Mouse (Mus musculus) neural tube, embryonic 14.5 days (tissue): ENCODE measurements at regions not wholly inside any gene's neighbourhood (a gene's known extent, or its start where the extent isn't known, plus 50 kb on each side); places are given as distances from the start of the nearest gene placed in this dataset.

Experiments
- ATAC-seq: fragments of 200-750 bp; cut with Nextera tagmentation; 2 replicates; pipeline ENCODE4 v1.8.0; 2017; ENCODE audit warnings: low read depth, mild to moderate bottlenecking, moderate TSS enrichment, moderate library complexity
- H3K27ac ChIP-seq: fragments of 300-500 bp; sonication (generic); 2 replicates; pipeline ENCODE4 v1.5.1; 2014; ENCODE audit warnings: low read depth, mild to moderate bottlenecking, control low read depth, low read length, moderate library complexity, mixed read lengths
- H3K27me3 ChIP-seq: fragments of 300-500 bp; sonication (generic); 2 replicates; pipeline ENCODE4 v1.6.1; 2014; ENCODE audit warnings: low read length; ENCODE audit not compliant: control insufficient read depth, insufficient read depth
- H3K36me3 ChIP-seq: fragments of 300-500 bp; sonication (generic); 2 replicates; pipeline ENCODE4 v1.6.1; 2014; ENCODE audit warnings: low read length, mixed read lengths; ENCODE audit not compliant: control insufficient read depth, insufficient read depth
- H3K4me1 ChIP-seq: fragments of 300-500 bp; sonication (generic); 2 replicates; pipeline ENCODE4 v1.6.1; 2014; ENCODE audit warnings: low read length; ENCODE audit not compliant: control insufficient read depth, insufficient read depth
- H3K4me2 ChIP-seq: fragments of 300-500 bp; sonication (generic); 2 replicates; pipeline ENCODE4 v1.6.1; 2014; ENCODE audit warnings: mild to moderate bottlenecking, low read depth, low read length, control low read depth
- H3K4me3 ChIP-seq: fragments of 300-500 bp; sonication (generic); 2 replicates; pipeline ENCODE4 v1.5.1; 2014; ENCODE audit warnings: low read depth, low read length, control low read depth, mixed read lengths
- H3K9ac ChIP-seq: fragments of 300-500 bp; sonication (generic); replicated peaks from 2 replicates; pipeline ENCODE4 v1.6.1; 2014; ENCODE audit warnings: low read depth, mild to moderate bottlenecking, control low read depth, low read length, mixed read lengths
- H3K9me3 ChIP-seq: fragments of 300-500 bp; sonication (generic); 2 replicates; pipeline ENCODE4 v1.6.1; 2016; ENCODE audit warnings: low read length; ENCODE audit not compliant: control insufficient read depth
- WGBS: fragments of 180-500 bp; shearing (Covaris S2); extraction: QIAGEN DNeasy Blood & Tissue Kit; methylation state at CpG from one replicate; pipeline ENCODE4 v1.1.7; 2014; 5-methylcytosine and 5-hydroxymethylcytosine counted together

DNA sequence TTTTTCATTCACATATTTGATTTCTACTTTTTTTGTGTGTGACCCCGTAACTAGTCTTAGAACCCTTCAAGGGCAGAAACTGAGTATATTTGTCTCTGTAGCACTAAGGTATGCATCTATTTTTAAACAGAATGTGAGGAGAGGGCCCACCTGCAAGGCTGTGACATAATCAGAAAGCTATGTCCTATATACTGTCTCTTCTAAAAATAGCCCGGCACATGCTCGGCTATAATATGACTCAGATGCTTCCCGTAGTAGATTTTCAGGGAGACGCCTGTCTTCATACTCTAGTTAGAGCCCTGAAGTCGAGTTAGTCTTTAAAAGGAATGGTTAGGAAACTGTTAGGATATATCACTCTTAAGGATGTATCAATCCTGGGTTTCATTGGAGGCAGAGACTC, 61.0 kb upstream of the Prickle1 start:
- Histone ChIP-seq H3K4me2 (no peak overlapping the region), H3K4me3 (no peak overlapping the region), H3K9me3 (no peaks in the 10 kb centered on the region), H3K4me1 (no peaks in the 10 kb centered on the region), H3K9ac (no peak overlapping the region), H3K36me3 (no peaks in the 10 kb centered on the region), H3K27ac (no peak overlapping the region), H3K27me3 (no peaks in the 10 kb centered on the region)
- no peak for ATAC-seq
- WGBS: 84% methylated on average over 6 of the region's 6 CpGs

DNA sequence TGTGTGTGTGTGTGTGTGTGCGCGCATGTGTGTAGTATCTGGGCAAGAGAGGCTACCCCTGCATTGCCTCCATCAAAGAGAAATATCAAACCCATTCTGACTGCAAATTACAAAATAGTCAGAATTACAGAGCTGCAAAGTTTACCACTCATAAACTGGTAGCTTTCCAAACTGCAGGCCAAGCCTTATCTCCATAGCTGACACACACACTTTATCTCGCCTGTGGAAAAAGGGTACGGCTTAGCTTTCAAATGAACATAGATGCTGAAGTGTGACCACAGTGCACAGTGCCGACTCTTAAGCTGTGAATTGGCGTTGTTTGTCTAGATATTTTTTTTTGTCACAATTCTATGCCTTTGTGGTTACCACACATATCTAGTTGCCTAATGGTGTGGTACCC, 60.1 kb upstream of the Prickle1 start:
- no peak for ATAC-seq
- Histone ChIP-seq H3K27me3 (no peaks in the 10 kb centered on the region), H3K4me1 (no peaks in the 10 kb centered on the region), H3K36me3 (no peaks in the 10 kb centered on the region), H3K27ac (no peak overlapping the region), H3K4me2 (no peak overlapping the region), H3K9ac (no peak overlapping the region), H3K9me3 (no peaks in the 10 kb centered on the region), H3K4me3 (no peak overlapping the region)
- WGBS: 98% methylated on average over 6 of the region's 6 CpGs

DNA sequence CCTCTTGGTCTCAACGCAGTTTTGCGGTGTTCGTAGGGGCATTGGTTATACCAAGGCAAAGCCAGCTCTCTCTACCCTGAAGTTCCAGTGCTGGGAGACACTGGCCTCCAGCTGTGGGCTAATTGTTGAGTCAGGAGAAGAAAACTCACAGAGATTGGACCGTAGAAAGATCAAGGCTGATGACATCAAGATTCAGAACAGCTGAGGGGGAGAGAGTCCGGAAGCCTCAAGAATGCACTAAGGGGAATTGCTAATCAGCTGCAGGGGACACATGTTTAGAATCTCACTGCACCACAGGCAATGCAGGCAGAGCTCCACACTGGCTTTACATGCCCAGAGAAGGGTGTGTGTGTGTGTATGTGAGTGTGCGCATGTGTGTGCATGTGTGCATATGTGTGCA, 59.6 kb upstream of the Prickle1 start:
- Histone ChIP-seq H3K36me3 (no peaks in the 10 kb centered on the region), H3K4me3 (no peak overlapping the region), H3K27me3 (no peaks in the 10 kb centered on the region), H3K27ac (no peak overlapping the region), H3K4me1 (no peaks in the 10 kb centered on the region), H3K4me2 (no peak overlapping the region), H3K9me3 (no peaks in the 10 kb centered on the region), H3K9ac (no peak overlapping the region)
- ATAC-seq: no peak
- 93% methylated on average over 6 of the region's 6 CpGs for WGBS

DNA sequence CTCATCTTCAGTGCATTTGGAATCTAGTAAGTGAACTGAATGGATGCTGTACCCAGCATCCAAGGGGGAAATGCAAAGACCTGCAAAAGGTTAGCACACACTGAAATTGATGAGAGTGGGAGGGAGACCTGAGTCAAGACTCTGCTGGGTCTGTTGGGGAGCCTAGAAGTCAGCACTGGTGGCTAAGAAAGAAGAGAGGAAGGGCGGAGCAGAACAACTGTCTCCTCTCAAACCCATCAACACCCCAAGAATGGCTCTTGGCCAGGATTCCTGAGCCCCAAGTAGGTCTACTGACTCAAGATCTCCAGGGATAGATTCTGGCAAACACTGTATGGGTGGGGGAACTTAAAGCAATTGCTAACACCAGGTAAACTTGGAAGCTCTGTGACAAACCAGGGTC, 57.7 kb upstream of the Prickle1 start:
- Histone ChIP-seq H3K4me3 (no peak overlapping the region), H3K9me3 (no peaks in the 10 kb centered on the region), H3K4me2 (no peak overlapping the region), H3K27ac (no peak overlapping the region), H3K27me3 (no peaks in the 10 kb centered on the region), H3K9ac (no peak overlapping the region), H3K4me1 (no peaks in the 10 kb centered on the region), H3K36me3 (no peaks in the 10 kb centered on the region)
- WGBS: 95% methylated on average over 1 of the region's 1 CpGs
- no peak for ATAC-seq

DNA sequence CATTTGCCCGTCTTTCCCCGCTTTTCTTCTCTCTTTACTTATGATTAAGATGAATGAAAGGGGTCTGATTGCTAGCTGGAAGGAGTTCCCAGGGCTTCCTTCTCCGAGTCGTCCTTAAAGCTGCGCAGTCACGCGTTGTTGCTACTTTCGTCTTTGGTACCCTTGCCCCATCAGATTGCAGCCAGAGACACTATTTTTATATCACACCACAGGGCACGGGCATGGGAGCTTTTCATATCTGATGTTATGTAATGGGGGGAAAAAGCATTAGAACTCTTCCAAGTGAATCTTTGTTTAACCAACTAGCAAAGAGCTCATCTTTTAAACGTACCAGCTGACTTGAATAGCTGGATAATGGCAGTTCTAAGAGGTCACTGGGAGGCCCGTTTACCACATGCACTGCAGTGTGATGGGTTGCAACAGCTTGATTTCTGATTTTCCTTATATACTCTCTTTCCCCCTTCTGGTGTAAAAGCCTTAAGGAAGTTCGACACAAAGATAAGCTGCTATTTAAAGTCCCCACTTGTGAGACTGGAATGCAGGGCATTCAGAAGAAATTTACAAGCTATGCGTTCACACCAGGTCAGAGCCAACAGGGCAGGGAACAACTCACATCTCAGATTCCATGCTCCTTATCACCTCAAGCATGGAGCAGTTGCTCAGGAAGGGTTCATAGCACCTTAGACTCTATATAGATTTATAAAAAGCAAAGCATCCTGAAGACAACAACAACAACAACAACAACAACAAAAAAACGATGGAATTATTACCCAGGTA, 55.5 kb upstream of the Prickle1 start:
- Histone ChIP-seq H3K9ac (no peak overlapping the region), H3K9me3 (no peaks in the 10 kb centered on the region), H3K4me3 (no peak overlapping the region), H3K36me3 (no peaks in the 10 kb centered on the region), H3K27me3 (no peaks in the 10 kb centered on the region), H3K4me1 (no peaks in the 10 kb centered on the region), H3K27ac (no peak overlapping the region), H3K4me2 (no peak overlapping the region)
- 73% methylated on average over 14 of the region's 14 CpGs for WGBS
- ATAC-seq: no peak

DNA sequence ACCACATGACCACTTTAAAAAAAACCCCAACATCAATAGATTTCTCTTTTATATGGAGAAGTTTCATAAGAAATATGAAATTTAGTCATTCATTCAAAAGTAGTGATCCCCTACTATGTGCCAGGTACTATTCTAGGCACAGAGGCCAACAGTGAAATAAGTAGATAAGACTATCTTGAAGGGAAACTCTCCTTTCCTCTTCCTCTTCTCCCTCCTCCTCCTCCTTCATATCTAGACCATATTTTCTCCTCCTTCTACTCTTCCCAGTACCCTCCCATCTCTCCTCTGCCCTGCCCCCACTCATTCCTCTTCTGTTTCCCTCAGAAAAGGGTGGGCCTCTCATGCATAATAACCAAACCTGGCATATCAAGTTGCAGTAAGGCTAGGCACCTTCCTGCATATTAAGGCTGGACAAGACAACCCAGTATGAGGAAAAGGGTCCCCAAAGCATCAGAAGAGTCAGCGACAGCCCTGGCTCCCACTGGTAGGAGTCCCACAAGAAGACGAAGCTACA, 54.4 kb upstream of the Prickle1 start:
- H3K9me3 ChIP-seq: no peaks in the 10 kb centered on the region
- no peak overlapping the region for H3K4me2 ChIP-seq
- no peak overlapping the region for H3K27ac ChIP-seq
- no peak for ATAC-seq
- H3K9ac ChIP-seq: no peak overlapping the region
- no peaks in the 10 kb centered on the region for H3K4me1 ChIP-seq
- no peaks in the 10 kb centered on the region for H3K36me3 ChIP-seq
- H3K27me3 ChIP-seq: no peaks in the 10 kb centered on the region
- no peak overlapping the region for H3K4me3 ChIP-seq
- 93% methylated on average over 2 of the region's 2 CpGs for WGBS

DNA sequence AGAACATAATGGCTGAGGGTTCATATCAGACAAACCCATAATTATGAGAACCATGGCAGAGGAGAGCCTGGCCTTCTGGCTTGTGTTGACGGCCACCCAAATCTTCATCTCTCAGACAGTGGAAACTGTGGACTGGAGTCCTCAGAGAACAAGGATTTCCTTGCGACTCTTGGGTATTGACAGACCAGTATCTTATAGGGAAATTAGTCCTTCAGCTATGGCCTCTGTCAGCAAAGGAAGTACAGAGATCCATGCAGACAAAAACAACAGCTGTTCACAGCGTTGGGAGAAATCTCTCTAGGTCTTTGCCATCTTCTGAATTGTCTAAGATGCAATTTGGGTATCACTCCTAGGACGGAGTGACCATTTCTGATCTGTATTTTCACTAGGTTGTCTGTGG, 53.0 kb upstream of the Prickle1 start:
- Histone ChIP-seq H3K36me3 (no peaks in the 10 kb centered on the region), H3K9me3 (no peaks in the 10 kb centered on the region), H3K9ac (no peak overlapping the region), H3K4me2 (no peak overlapping the region), H3K4me1 (no peaks in the 10 kb centered on the region), H3K27me3 (no peaks in the 10 kb centered on the region), H3K27ac (no peak overlapping the region), H3K4me3 (no peak overlapping the region)
- WGBS: 89% methylated on average over 4 of the region's 4 CpGs
- no peak for ATAC-seq

DNA sequence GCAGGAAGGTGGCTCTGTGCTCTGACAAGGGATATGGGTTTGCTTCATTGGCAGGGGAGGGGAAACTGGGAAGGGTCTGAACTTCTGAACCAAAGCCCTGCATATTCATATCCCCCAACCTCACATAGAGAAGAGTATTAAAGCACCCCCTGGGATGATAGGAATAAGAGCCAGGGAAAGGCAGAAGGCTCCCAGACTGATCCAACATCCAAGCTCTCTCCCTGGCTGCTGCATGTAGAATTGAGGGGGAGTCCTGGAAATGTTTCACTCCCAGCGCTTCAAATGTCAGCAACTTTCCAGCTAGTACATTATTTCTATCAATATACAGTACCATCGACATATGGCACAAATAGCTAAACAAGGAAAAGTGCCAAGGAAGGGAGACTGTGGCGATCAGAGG, 51.1 kb upstream of the Prickle1 start:
- H3K4me3 ChIP-seq: no peak overlapping the region
- H3K9me3 ChIP-seq: no peaks in the 10 kb centered on the region
- no peak overlapping the region for H3K4me2 ChIP-seq
- no peaks in the 10 kb centered on the region for H3K27me3 ChIP-seq
- ATAC-seq: no peak
- no peak overlapping the region for H3K9ac ChIP-seq
- no peaks in the 10 kb centered on the region for H3K36me3 ChIP-seq
- WGBS: 95% methylated on average over 3 of the region's 3 CpGs
- H3K27ac ChIP-seq: no peak overlapping the region
- no peaks in the 10 kb centered on the region for H3K4me1 ChIP-seq

DNA sequence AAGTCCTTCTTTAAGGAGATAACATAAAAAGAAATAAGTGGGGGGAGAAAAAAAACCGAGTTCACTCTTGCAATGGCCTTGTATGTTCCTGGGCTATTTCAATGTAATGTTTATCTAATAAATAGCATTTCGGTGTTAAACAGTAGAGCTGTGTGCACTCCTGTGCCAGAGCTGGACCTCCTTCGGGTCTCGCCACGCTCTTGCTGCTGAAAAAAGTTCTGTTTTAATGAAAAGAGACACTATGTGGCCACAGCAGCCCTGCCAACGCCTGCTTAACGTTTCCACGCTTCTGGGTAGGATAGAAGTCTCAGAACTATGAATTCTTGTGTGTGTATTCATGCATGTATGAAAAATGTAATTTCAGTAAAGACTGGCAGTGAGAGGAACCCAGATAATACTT, 50.3 kb upstream of the Prickle1 start:
- ATAC-seq: no peak
- Histone ChIP-seq H3K9me3 (no peaks in the 10 kb centered on the region), H3K27ac (no peak overlapping the region), H3K27me3 (no peaks in the 10 kb centered on the region), H3K36me3 (no peaks in the 10 kb centered on the region), H3K4me3 (no peak overlapping the region), H3K9ac (no peak overlapping the region), H3K4me1 (no peaks in the 10 kb centered on the region), H3K4me2 (no peak overlapping the region)
- WGBS: 83% methylated on average over 8 of the region's 8 CpGs
